Mouse (Mus musculus): ENCODE results near the gene Plekha1.

Plekha1 gene

GRCm38 (mm10) chr7:130954177-130954601 is 88.6 kb downstream of the Plekha1 start:
- no peak for DNase-seq (ENCODE audit: low read depth)

- DNase-seq (ENCODE audit: low read depth), result no peak
Observed at GRCm38 (mm10) chr7:130958551-130958950, 93.0 kb downstream of the Plekha1 start.

- no peak for DNase-seq (ENCODE audit: low read depth)
Observed at GRCm38 (mm10) chr7:130959868-130960267, 94.3 kb downstream of the Plekha1 start.

GRCm38 (mm10) chr7:130961429-130961828 is 95.9 kb downstream of the Plekha1 start:
- no peak for DNase-seq (ENCODE audit: low read depth)
